Mouse (Mus musculus) embryonic facial prominence, embryonic 10.5 days (tissue): ENCODE results near the gene Mospd1. TPM values are rescaled to one million over a fixed set of nuclear protein-coding genes. Genes with fewer than 3 reads are reported as not detected.

Source experiments
- polyA plus RNA-seq: library from polyadenylated mRNA; unstranded; fragments of >200 nt; fragmentation: Nextera tagmentation; extraction: Ambion mirVana; gene quantifications from 2 replicates; pipeline ENCODE4 v1.2.1, GENCODE M21; 2016

Gene Mospd1
- polyA plus RNA-seq, 1 experiment from 2014 or later = 44.5 TPM

Other genes starting within 250 kb of the Mospd1 start
- 4.1 and 4.8 TPM in 2 replicates for gene Plac1, start 130.4 kb downstream of the Mospd1 start, polyA plus RNA-seq
- 6.7 and 7.8 TPM in 2 replicates for gene Fam122b, start 100.7 kb downstream of the Mospd1 start, polyA plus RNA-seq
- gene Fam122c, start 97.1 kb downstream of the Mospd1 start, polyA plus RNA-seq = not detected in 2 replicates
- gene Etd, start 64.4 kb upstream of the Mospd1 start, polyA plus RNA-seq = not detected in 2 replicates
- 25.0 and 26.3 TPM in 2 replicates for gene Rtl8c, start 237.5 kb upstream of the Mospd1 start, polyA plus RNA-seq
- gene Gm14597, start 238.5 kb upstream of the Mospd1 start, polyA plus RNA-seq = not detected in 2 replicates